Comparison of ENCODE assay signal across 21 mouse cellular contexts in the genomic region with DNA sequence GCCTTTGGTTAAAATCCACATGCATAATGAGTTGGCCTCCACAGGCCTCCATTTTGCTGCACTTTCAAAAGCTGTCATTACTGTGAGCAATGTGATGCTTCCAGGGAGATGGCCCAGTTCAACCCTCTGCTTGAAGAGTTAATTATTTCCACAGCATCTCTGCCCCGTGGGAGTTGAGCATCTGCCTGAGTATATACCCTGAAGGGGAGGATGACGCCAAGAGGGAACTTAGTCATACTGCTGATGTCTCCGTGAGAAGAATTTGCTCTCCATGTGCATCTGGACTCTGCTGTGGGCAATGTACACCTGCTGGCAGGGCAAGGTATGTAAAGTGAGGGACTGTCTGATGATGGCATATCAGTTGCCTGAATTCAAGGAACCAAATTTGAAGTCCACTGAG.
A peak's percentile ranks its signal among the peaks of the same experiment; 100 is the strongest.
DNase-seq lines count a peak whose midpoint lies in the region; ATAC-seq and TF ChIP-seq lines count a peak whose summit lies in the region.
"Had no signal": no experiment of that assay in that cellular context is flagged by ENCODE, and none has a peak within 500 bp of the region (broad histone marks: within the 10 kb centered on the region; RNA-seq: fewer than 3 reads in every experiment).

No protein-coding gene starts in this region.

- ATAC-seq in monocyte, adult 5-6 weeks (replicated peaks; ENCODE audit: insufficient number of reproducible peaks, low FRiP score, low TSS enrichment, poor library complexity, severe bottlenecking): no peak
- ATAC-seq: forebrain, embryonic 15.5 days had no signal

- peak; percentile 17 to 27 for DNase-seq in layer of hippocampus, adult 2 months (ENCODE audit: low spot score in 2 of 2)
- no peak for DNase-seq in layer of hippocampus, postnatal 25 days (ENCODE audit: extremely low spot score in 1 of 2, low spot score in 1 of 2)
- peak; percentile 65 for DNase-seq in right cerebral cortex, adult 18-20 months
- DNase-seq in right cerebral cortex, postnatal 14 days: no peak
- peak; percentile 10 to 22 for DNase-seq in left cerebral cortex, postnatal 14 days (ENCODE audit: low spot score in 2 of 2)
- no peak for DNase-seq in cerebellum, postnatal 4 days (ENCODE audit: low spot score in 2 of 2)
- DNase-seq: adrenal gland, adult 2 months; cerebellum, adult 11-12 months; cerebellum, postnatal 10 days; gastrocnemius, adult 2 months; kidney, adult 8-10 months; kidney, postnatal 10 days; lung, postnatal 4 days; midbrain, embryonic 14.5 days; thymus, postnatal 25 days had no signal

- no peak overlapping the region for H3K4me3 ChIP-seq in layer of hippocampus, adult 2 months
- H3K4me3 ChIP-seq: embryonic facial prominence, embryonic 13.5 days; forebrain, embryonic 15.5 days; gastrocnemius, adult 2 months; heart, embryonic 10.5 days; hindbrain, embryonic 15.5 days; neural tube, embryonic 12.5 days had no signal

- intact Hi-C loops in left cerebral cortex, postnatal 14 days (cut with DNase I): no loop called here

- no peak overlapping the region for H3K27ac ChIP-seq in layer of hippocampus, adult 2 months
- H3K27ac ChIP-seq: embryonic facial prominence, embryonic 13.5 days; forebrain, embryonic 15.5 days; gastrocnemius, adult 2 months; heart, embryonic 10.5 days; hindbrain, embryonic 15.5 days; neural tube, embryonic 12.5 days had no signal

- no peak for TF ChIP-seq CTCF in layer of hippocampus, adult 2 months (conservative IDR thresholded peaks at IDR 0.05)

Comparison
In these comparisons a context has a peak if more than half of its experiments do, and no peak if none do; other contexts are left out.
1. DNase-seq: peak in layer of hippocampus, adult 2 months (2 of 2), right cerebral cortex, adult 18-20 months (single experiment) and left cerebral cortex, postnatal 14 days (2 of 2); none in layer of hippocampus, postnatal 25 days (0 of 2), right cerebral cortex, postnatal 14 days (single experiment) and cerebellum, postnatal 4 days (0 of 2).